Mouse (Mus musculus) forebrain, embryonic 11.5 days (tissue): ENCODE data around the gene Acad9. TPM values are rescaled to one million over a fixed set of nuclear protein-coding genes. Genes with fewer than 3 reads are reported as not detected.

Experiments used
- ATAC-seq: fragments of 200-750 bp; cut with Nextera tagmentation; replicated peaks from 2 replicates; pipeline ENCODE4 v1.8.0; 2017; ENCODE audit warnings: moderate TSS enrichment; ENCODE audit not compliant: low FRiP score
- DNase-seq: peaks from one replicate; pipeline ENCODE4 v3.0.0-alpha.2; 2017; ENCODE audit warnings: low spot score
- H3K27ac ChIP-seq: fragments of 300-500 bp; sonication (generic); 2 replicates; pipeline ENCODE4 v1.5.1; 2014; ENCODE audit warnings: low read depth, low read length
- H3K27me3 ChIP-seq: fragments of 300-500 bp; sonication (generic); 2 replicates; pipeline ENCODE4 v1.6.1; 2014; ENCODE audit warnings: mild to moderate bottlenecking, low read length, mixed read lengths; ENCODE audit not compliant: control insufficient read depth, insufficient read depth
- H3K36me3 ChIP-seq: fragments of 300-500 bp; sonication (generic); 2 replicates; pipeline ENCODE4 v1.6.1; 2014; ENCODE audit warnings: mild to moderate bottlenecking, low read length, moderate library complexity, mixed read lengths; ENCODE audit not compliant: control insufficient read depth, insufficient read depth
- H3K4me1 ChIP-seq: fragments of 300-500 bp; sonication (generic); replicated peaks from 2 replicates; pipeline ENCODE4 v1.6.1; 2014; ENCODE audit warnings: low read length, mixed read lengths; ENCODE audit not compliant: control insufficient read depth, insufficient read depth
- H3K4me2 ChIP-seq: fragments of 300-500 bp; sonication (generic); 2 replicates; pipeline ENCODE4 v1.6.1; 2014; ENCODE audit warnings: low read depth, mild to moderate bottlenecking, low read length, moderate library complexity, mixed read lengths; ENCODE audit not compliant: severe bottlenecking
- H3K4me3 ChIP-seq: fragments of 300-500 bp; sonication (generic); 2 replicates; pipeline ENCODE4 v1.5.1; 2014; ENCODE audit warnings: low read depth, low read length
- H3K9ac ChIP-seq: fragments of 300-500 bp; sonication (generic); 2 replicates; pipeline ENCODE4 v1.6.1; 2014; ENCODE audit warnings: low read length
- H3K9me3 ChIP-seq: fragments of 300-500 bp; sonication (generic); 2 replicates; pipeline ENCODE4 v1.6.1; 2016; ENCODE audit warnings: low read length, mixed read lengths; ENCODE audit not compliant: control insufficient read depth
- WGBS: fragments of 180-500 bp; shearing (Covaris S2); extraction: QIAGEN DNeasy Blood & Tissue Kit; methylation state at CpG from one replicate; pipeline ENCODE4 v1.1.7; 2014; 5-methylcytosine and 5-hydroxymethylcytosine counted together
- polyA plus RNA-seq: library from polyadenylated mRNA; unstranded; fragments of >200 nt; fragmentation: Nextera tagmentation; extraction: Ambion mirVana; gene quantifications from 2 replicates; pipeline ENCODE4 v1.2.1, GENCODE M21; 2014

Gene Acad9
- polyA plus RNA-seq, 1 experiment from 2014 or later: 88.9 TPM

DNA sequence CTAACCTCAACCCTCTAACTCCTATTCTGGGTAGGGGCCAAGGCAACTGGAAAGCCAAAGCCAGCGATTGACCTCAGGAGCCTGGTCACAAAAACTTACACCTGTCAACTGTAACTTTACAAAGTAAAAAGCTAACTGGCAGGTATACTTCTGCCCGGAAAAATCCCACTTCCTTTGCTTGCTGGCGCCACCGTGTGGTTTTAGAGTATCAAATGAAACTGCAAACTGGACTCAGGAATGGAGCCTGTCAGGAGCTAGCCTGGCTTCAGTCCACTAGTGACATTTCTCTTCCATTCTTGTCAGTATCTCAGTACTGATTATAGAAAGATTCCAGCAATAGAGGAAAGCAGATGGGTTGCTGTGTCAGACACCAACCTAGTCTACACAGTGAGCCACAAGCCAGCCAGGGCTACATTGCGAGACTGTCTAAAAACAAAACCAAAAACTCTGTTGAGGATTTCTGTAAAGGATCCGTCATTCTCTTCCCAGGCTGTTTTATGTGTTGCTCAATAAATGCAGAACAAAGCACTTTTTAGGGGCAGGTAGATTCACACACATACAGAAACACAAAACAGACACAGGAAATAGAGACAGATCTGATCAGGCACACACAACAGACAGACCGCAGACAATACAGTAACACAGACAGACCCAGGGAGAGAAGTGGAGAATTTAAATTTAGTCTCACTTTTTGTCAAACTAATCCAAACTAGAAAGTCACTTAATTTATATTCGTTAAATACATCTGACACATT lies 5.5 kb upstream of the Acad9 start:
- Histone ChIP-seq H3K36me3 (no peaks in the 10 kb centered on the region), H3K9ac (no peak overlapping the region), H3K4me3 (no peak overlapping the region), H3K27ac (no peak overlapping the region), H3K9me3 (no peaks in the 10 kb centered on the region), H3K4me2 (no peak overlapping the region), H3K27me3 (no peaks in the 10 kb centered on the region), H3K4me1 (no peaks in the 10 kb centered on the region)
- DNase-seq: peak; percentile 63
- 31% methylated on average over 8 of the region's 8 CpGs for WGBS
- ATAC-seq: no peak

- WGBS: 91% methylated on average over 1 of the region's 1 CpGs
- Histone ChIP-seq H3K9ac (no peak overlapping the region), H3K27me3 (no peaks in the 10 kb centered on the region), H3K4me1 (peaks cover 4% of the 10 kb centered on the region), H3K4me3 (no peak overlapping the region), H3K4me2 (no peak overlapping the region), H3K27ac (no peak overlapping the region), H3K36me3 (no peaks in the 10 kb centered on the region), H3K9me3 (no peaks in the 10 kb centered on the region)
- no peak for DNase-seq
- no peak for ATAC-seq
These were observed 1.2 kb upstream of the Acad9 start for GRCm38 (mm10) chr3:36064592-36065061.

DNA sequence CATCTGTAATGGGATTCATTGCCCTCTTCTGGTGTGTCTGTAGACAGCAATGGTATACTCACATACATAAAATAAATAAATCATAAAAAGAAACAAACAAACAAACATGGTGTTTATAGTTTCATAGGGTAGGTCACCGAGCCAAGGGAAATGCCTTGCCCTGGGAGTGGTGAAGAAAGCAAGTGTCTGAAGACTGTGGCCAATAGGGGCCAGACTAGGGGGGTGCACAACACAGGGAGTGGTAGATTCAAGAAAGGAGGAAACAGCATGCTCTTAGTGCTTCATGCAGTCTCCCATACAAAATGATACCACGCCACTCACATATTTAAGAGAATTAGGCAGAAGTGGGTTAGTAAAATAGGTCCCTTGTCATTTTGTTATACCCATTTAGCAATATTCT lies 613 bp upstream of the Acad9 start:
- Histone ChIP-seq H3K36me3 (no peaks in the 10 kb centered on the region), H3K9me3 (no peaks in the 10 kb centered on the region), H3K4me2 (peak overlapping the region; percentile 58), H3K9ac (no peak overlapping the region), H3K4me3 (peak overlapping the region; percentile 90), H3K4me1 (peaks cover 4% of the 10 kb centered on the region), H3K27me3 (no peaks in the 10 kb centered on the region), H3K27ac (no peak overlapping the region)
- DNase-seq (no peak), ATAC-seq (no peak)
- 94% methylated on average over 2 of the region's 2 CpGs for WGBS

GRCm38 (mm10) chr3:36067731-36068130 lies 2.0 kb downstream of the Acad9 start:
- Histone ChIP-seq H3K9me3 (no peaks in the 10 kb centered on the region), H3K27me3 (no peaks in the 10 kb centered on the region), H3K9ac (no peak overlapping the region), H3K27ac (no peak overlapping the region), H3K36me3 (no peaks in the 10 kb centered on the region), H3K4me2 (no peak overlapping the region), H3K4me1 (peaks cover 4% of the 10 kb centered on the region), H3K4me3 (no peak overlapping the region)
- WGBS: 88% methylated on average over 6 of the region's 6 CpGs
- no peak for DNase-seq
- ATAC-seq: no peak

- Histone ChIP-seq H3K27me3 (no peaks in the 10 kb centered on the region), H3K4me2 (no peak overlapping the region), H3K27ac (no peak overlapping the region), H3K9me3 (no peaks in the 10 kb centered on the region), H3K36me3 (peaks cover 2% of the 10 kb centered on the region; the same call in 1 of the 2 replicates), H3K4me3 (no peak overlapping the region), H3K4me1 (peaks cover 4% of the 10 kb centered on the region), H3K9ac (no peak overlapping the region)
- WGBS: 96% methylated on average over 4 of the region's 4 CpGs
- ATAC-seq (no peak), DNase-seq (no peak)
These were observed 4.7 kb downstream of the Acad9 start for GRCm38 (mm10) chr3:36070436-36070835.

GRCm38 (mm10) chr3:36071047-36071446 lies 5.3 kb downstream of the Acad9 start:
- Histone ChIP-seq H3K36me3 (peaks cover 3% of the 10 kb centered on the region; the same call in 1 of the 2 replicates), H3K27ac (no peak overlapping the region), H3K4me2 (no peak overlapping the region), H3K27me3 (no peaks in the 10 kb centered on the region), H3K4me3 (no peak overlapping the region), H3K9me3 (no peaks in the 10 kb centered on the region), H3K9ac (no peak overlapping the region), H3K4me1 (peaks cover 4% of the 10 kb centered on the region)
- no peak for ATAC-seq
- no peak for DNase-seq
- WGBS: 93% methylated on average over 5 of the region's 5 CpGs

GRCm38 (mm10) chr3:36074231-36074630 lies 8.5 kb downstream of the Acad9 start:
- DNase-seq (no peak), ATAC-seq (no peak)
- Histone ChIP-seq H3K27me3 (no peaks in the 10 kb centered on the region), H3K36me3 (peaks cover 5% of the 10 kb centered on the region; the same call in 1 of the 2 replicates), H3K4me1 (no peaks in the 10 kb centered on the region), H3K9ac (no peak overlapping the region), H3K4me2 (no peak overlapping the region), H3K9me3 (no peaks in the 10 kb centered on the region), H3K4me3 (no peak overlapping the region), H3K27ac (no peak overlapping the region)
- WGBS: 95% methylated on average over 6 of the region's 6 CpGs

DNA sequence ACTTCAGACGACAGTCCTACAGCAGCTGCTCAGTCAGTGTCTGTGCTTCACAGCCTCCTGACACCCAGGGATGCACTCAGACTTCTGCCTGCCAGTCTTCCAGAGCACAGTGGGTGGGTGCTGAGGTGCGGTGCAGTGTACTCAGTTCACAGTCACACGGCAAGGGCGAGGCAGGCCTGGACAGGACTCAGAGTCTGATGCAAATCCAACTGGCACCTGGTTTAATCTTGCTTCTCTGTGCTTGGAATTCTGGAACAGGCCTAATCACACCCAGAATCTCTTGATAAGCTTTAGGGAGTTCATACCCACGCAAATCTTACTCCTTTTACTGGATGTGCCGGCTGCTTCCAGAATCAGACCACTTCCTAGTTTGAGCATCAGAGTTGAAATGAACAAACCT lies 9.7 kb downstream of the Acad9 start:
- WGBS: 95% methylated on average over 6 of the region's 6 CpGs
- Histone ChIP-seq H3K4me3 (no peak overlapping the region), H3K4me1 (no peaks in the 10 kb centered on the region), H3K27me3 (no peaks in the 10 kb centered on the region), H3K27ac (no peak overlapping the region), H3K36me3 (peaks cover 5% of the 10 kb centered on the region; the same call in 1 of the 2 replicates), H3K9me3 (no peaks in the 10 kb centered on the region), H3K4me2 (no peak overlapping the region), H3K9ac (no peak overlapping the region)
- ATAC-seq: no peak
- DNase-seq: no peak

GRCm38 (mm10) chr3:36077386-36077785 lies 11.6 kb downstream of the Acad9 start:
- H3K27me3 ChIP-seq: no peaks in the 10 kb centered on the region
- no peak for ATAC-seq
- peaks cover 5% of the 10 kb centered on the region; the same call in 1 of the 2 replicates for H3K36me3 ChIP-seq
- no peak for DNase-seq
- 91% methylated on average over 3 of the region's 3 CpGs for WGBS
- no peak overlapping the region for H3K9ac ChIP-seq
- no peak overlapping the region for H3K27ac ChIP-seq
- H3K4me3 ChIP-seq: no peak overlapping the region
- no peaks in the 10 kb centered on the region for H3K9me3 ChIP-seq
- no peak overlapping the region for H3K4me2 ChIP-seq
- no peaks in the 10 kb centered on the region for H3K4me1 ChIP-seq
